Mouse (Mus musculus) layer of hippocampus, adult 9-10 months (tissue): ENCODE data around the gene Pycard.
A peak's percentile ranks its signal among the peaks of the same experiment; 100 is the strongest.
"Not testable (repeated sequence)": the region's sequence is repeated elsewhere in the genome, so short reads cannot be mapped to it uniquely, and the experiment has no call there.

Experiments
- DNase-seq: peaks from one replicate; pipeline ENCODE4 v3.0.0; 2022; ENCODE audit warnings: low spot score

The Pycard gene

DNA sequence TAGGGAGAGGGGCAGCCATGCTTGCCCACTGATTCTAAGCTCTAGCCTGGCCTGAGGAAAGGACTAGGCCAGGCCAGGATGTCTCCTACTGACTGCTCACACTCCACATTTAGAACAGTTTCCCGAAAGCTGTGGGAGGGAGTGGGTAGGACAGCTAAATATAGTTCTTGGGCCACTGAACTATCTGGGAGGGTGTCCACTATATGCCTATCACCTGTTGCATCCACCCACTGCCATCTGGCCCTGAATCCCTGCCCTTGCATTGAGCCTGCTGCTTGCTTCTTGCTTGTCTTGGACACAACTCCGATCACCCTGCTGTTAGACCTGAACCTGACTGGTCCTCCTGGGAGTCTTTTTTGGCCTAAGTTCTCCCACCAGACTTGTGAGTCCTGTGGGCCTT lies 10.0 kb upstream of the Pycard start, which contains the start of gene Trim72:
Trim72 (plus strand) TSS at position 262 of the 400 bp plus-strand sequence.
- DNase-seq, result no peak

DNA sequence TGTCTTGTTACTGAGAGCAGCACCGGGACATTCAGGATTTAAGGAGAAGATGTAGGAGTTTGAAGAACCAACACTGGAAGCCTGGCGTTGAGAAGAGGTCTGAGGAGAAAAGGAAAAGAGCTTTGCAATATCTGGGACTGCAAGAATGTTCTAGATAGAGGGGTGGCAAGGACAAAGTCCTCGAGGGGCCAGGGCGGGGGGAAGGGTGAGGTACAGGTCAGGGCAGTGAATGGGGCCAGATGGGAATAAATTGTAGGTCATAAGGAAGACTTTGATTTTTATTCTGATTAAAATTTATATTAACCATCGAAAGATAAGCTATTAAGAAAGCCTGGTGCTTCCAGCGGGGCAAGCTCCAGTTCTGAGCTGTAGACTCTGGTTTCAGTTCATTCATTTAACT lies 9.4 kb upstream of the Pycard start:
- no peak for DNase-seq

DNA sequence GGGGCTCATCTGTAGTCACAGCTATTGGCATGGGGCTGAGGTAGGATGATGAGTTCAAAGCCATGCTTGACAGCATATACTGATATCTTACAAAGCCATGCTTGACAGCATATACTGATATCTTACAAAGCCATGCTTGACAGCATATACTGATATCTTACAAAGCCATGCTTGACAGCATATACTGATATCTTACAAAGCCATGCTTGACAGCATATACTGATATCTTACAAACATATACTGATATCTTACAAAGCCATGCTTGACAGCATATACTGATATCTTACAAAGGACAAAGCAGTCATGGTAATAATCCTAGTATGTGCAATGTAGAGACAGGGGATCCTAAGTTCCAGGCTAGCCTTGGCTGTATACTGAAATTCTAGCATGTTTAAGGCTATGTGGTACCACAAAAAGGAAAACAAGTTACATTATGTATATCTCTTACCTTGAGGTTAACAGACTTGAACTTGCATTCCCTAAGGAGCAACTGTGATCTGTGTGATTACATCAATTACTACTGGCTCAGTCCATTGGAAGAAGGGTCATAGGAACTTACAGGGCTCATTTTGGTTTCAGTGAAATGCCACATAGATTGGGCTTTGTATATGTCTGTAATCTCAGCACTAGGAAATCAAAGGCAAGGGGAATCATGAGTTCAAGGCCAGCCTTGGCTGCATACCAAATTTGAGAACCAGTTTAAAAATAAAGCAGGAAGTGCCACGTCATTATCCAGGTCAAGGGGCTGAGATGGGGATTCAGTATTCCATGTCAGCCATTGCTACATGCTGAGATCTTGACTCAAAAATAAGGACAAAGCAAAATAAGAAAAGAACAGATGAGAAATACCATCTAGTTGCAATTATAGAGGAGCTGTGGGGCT lies 6.6 kb upstream of the Pycard start:
- no peak for DNase-seq

DNA sequence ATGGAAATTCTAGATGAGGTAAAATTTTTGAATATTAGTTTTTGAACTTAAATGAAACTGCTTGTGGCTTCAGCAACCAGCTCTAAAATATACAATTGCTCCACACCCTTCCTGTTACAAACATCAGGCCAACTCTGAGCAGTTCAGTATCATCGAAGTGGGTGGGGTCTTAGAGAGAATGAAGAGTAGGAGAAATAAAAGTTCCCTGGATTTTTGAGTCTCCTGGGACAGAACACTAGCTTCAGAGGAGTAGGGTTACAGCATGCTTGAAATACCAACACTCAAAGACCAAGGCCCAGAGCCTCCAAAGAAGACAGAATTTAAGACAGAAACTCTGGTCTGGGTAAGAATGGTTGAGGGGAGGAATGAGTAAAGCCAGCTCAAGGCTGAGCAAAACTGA lies 5.8 kb upstream of the Pycard start:
- no peak for DNase-seq

DNA sequence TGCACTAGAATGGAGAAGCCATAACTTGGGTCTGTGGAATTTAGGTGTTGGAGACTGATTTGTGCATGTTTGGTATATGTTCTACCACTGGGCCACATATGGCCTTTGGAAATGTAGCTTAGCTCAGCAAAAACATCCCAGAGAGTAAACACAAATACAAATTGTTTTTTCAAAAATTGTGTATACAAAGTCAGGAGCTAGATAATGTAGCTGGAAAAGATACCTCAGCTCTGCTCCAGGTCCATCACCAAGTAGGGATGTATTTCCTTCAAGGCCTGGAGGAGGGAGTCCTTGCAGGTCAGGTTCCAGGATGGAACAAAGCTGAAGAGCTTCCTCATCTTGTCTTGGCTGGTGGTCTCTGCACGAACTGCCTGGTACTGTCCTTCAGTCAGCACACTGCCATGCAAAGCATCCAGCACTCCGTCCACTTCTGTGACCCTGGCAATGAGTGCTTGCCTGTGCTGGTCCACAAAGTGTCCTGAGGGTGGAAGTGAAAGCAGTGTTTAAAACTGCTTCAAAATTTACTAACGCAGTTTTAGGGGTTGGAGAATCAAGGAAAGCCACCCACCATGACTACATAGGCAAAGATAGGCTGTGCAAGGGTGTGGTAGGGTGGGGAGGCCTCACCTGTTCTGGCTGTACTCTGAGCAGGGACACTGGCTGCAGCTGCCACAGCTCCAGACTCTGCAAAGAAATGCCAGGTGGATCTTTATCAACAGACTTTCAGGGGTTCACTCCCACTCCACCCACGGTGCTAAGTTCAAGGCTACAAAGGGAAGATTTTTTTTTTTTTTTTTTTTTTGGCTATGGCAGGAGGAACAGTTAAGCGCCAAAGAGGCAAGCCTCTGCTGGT lies 953 bp downstream of the Pycard start:
- DNase-seq, result no peak

DNA sequence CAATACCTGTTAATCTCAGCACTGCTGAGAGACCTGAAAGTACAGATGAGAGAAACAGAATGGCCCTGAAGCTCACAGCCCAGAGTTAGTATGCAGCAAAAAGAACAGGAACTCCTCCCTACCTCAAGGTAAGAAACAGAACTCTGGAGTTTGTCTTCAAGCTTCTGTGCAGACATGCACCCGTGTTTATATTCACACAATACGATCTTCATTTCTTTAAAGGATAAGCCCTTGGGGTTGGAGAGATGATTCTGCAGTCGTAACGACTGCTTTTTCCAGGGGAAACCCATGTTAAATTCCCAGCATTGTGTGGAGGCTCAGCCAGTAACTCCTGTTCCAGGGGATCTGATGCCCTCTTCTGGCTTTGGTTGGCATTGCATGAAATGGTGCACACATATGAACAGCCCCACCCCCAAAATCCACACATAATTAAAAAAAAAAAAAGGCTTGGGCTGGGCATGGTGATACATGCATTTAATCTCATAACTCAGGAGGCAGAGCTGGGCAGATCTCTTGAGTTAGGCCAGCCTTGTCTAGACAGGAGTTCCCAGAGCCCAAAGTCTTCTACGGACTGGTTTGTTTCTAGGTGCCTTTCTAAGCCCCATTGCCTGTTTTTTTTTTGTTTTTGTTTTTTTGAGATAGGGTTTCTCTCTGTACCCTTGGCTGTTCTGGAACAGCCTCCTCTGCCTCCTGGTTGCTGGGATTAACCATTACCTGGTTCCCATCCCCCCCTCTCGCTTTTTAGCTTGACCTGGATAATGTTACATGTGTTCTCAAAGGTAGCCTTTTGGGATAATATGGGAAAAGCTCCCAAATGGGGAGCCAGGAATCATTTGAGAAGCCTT lies 1.8 kb downstream of the Pycard start:
- peak; percentile 65 for DNase-seq

DNA sequence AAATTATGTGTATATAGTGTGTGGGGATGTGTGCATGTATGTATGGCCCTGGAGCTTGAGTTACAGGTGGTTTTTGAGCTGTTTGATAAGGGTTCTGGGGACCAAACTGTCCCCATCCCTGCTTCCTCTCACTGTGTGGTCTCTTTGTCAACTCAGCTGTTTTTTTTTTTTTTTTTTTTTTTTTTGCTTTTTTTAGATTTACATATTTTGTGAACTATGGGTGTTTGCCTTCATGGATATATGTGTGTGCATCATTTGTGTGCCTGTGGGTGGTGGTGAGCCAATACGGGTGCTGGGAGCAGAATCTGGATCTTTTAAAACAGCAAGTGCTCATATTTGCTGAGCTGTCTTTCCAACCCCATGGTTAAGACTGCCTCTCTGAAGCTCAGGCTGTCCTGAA lies 4.8 kb downstream of the Pycard start:
- DNase-seq, result no peak

DNA sequence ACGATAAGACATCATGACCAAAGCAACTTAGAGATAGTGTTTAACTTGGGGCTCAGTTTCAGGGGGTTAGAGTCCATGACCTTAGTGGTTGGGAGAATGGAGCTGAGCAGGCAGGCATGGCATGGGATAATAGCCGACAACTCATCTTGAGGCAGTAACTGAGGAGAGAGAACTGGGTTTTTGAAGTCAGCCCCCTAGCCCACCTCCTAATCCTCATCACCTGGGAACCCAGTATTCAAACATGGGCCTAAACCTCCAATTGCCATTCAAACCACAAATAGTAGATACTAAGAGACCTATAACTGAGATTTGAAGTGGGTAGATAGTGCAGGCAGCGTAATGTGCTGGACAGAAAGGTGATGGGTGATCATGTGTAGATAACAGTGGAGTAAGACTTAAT lies 13.1 kb downstream of the Pycard start:
- no peak for DNase-seq

DNA sequence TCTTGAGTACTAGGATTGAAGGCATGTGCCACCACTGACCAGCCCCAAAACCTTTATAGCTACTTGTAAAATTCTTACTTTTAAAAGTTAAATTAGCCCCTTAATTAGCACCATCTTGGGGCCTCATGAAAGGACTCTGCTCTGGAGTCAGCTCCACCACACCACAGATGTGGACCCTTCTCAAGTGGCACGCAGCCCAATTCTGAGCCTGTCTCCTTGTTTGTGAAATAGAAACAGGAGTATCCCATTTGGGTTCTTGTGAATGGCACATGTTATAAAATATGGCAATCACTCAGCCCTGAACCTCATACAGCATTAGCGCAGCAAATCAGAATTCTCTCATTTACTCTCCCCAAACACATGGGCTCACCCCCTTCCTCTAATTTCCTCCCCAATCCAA lies 14.8 kb downstream of the Pycard start:
- DNase-seq, result no peak

DNA sequence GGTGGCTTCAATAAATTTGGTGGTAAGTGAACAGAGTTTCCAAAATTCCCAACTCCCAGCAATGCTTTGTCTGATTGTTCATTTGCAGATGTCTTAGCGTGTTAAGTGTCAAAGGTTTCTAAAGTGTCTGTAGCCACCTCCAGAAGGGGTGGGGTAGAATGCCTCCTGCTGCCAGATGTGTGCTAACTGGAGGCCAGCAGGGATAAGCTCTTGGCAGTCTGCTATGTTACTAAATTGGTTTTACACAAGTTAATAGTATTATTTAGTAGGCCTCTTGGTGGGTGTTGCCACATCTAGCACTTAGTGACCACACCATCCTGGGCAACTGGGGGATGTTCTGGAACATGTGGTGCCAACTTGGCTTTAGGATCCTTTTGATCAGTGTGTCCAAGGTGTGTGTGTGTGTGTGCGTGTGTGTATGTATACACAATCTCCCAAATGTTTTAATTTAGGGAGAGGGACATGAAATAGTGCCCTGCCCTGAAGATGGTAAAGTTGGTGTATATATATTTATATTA lies 19.2 kb downstream of the Pycard start:
- DNase-seq, result no peak

DNA sequence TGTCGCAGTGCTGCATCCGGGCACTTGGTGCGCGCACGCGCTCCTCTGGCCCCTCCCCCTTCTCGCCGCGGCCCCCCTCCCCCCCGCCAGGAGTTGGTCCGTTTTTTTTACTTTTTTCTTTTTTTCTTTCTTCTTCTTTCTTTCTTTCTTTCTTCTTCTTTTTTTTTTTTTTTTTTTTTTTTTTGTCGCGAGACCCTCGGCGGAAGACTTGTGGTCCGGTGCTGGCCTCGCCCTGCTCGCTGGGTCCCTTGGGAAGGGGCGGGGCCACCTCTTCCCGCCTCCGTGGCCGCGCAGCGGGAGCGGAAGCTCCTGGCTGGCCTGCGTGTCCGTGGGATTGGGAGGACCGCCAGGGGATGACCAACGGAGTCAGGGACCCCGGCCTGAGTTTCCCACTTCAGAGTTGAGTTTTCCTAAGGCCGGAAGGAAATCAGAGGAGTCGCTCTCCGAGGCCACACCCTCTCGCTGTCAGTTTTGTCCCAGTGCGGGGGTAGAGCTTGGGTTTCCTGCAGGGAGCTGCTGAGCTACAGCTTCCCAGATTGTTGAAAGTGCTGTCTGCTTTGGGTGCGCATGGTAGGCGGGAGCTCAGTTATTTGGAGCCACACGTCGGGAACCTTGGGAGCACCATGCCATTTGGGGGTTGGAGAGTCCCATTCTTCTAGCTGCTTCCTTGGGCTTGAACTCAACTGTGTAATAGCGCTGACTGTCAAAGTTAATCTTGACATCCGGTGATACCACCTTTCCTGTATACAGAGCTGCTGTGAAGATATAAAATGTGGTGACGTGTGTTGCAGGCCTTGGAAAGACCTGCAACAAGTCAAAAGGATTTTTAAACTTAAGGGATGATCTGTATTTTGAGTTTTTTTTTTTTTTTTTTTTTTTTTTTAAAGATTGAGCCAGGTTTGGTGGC lies 25.5 kb downstream of the Pycard start:
- DNase-seq, result no peak

DNA sequence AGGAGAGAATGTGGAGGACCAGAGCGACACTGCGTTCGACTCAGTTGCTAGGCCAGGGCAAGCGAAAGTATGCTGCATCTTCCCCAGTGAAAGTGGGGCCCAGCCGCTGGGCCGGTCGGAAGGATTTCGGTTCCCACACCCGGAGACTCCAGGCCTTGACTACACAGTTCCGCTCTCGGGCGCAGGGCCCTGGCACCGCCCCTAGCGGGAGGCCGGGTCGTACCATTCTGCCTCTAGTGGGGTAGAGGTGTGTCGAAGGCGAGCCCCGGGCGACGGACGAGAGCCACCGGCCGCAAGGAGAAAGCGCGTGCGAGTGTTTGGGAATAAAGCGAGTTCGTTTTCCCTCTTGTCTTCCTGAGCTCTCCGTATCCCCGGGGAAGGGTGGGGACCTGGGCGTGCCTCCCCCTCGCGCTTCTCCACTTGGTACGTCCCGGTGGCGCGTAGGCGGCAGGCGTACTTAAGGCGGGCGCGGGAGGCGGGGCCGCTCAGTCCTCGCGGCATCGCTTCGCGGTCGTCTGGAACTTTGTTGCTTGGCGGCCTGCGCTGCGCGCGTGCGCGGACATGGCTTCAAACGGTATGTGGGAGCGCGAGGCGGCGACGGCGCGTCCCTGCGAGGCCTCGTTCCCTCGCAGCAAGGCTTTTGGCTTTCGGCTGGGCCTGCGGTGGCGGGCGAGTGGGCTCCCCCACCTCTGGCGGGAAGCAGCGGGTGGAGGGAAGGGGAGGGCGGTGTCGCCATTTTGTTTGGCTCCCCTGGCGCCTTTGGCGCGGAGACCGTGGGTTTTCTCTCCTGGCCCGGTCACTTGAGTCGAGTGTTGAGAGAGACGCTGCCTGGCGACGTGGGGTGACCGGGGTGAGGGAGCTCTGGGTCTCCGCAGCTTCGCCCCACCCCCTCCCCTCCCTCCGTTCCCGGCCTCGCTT lies 26.4 kb downstream of the Pycard start, which contains the start of gene Fus:
Fus (plus strand) TSS at position 454 of the 918 bp plus-strand sequence.
- DNase-seq, result peak; percentile 94

DNA sequence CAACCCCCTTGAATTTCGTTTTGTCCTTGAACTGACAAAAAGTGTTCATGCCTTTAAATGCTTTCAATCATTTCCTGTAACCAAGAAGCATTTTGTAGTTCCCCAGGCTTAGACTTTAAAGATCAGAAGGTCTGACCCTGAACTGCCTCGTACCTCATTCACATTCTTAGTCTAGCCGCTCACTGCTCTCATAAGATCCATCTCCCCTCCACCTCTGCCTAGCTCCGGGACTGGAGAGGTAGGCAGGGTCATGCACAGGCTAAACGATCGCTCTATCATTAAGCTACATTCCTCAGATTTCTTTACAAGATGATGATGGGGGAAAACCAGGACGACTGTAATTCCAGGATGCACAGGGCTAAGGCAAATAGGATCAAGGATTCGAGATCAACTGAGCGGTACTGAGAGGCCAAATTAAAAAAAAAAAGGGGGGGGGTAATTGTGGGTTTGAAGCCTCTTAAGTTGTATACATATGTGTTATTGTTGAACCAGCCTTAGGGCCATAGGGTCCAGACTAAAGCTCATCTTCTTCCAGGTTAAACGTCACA lies 27.2 kb downstream of the Pycard start:
- no peak for DNase-seq

DNA sequence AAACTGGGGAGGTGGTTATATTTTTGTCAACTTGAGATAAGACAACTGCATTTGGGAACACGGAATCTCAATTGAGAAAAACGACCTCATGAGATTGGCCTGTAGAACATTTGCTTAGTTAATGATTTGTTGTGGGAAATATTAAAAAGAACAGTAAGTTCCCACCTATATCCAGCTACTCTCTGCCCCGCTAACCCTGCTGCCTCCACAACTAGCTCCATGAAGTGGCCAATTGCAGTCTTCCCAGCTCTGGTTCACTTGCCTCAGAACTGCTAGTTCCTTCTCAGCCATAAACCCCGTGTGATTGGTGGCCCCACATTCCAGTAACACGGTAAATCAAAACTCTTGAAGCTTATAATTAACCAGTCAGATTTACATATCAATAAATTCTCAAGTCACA lies 34.3 kb downstream of the Pycard start:
- DNase-seq, result no peak

DNA sequence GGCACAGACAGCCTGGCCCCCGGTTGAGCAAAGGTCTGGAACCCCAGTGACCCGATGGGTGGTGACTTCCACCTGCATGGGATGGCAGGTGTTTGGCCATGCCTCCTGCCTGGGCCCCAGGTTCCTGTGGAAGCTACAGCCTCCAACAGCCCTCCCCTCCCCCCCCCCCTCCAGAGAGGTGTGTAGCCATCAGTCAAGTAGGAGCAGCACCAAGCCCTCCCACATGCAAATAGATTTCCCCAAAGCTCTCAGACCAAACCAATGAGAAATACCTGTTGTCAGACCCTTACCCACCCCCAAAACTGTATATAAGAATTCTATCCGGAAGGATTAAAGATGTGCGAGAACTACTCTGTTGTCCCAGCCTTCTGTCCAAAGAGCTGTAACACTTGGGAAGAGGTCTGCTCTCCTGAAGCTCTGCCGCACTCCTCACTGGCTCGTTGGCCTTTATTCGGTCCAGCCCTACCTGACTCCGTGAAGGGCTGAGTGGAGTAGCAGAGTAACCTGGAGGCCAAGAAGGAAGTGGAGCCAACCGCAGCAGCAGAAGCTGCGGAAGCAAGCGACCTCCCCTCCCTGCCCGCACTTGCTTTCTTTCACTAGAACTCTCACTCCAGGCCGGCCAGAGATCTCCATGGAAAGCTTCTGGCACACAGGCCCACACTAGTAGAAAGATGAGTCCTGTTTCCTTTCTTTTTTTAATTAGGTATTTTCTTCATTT lies 40.6 kb downstream of the Pycard start:
- no peak for DNase-seq

DNA sequence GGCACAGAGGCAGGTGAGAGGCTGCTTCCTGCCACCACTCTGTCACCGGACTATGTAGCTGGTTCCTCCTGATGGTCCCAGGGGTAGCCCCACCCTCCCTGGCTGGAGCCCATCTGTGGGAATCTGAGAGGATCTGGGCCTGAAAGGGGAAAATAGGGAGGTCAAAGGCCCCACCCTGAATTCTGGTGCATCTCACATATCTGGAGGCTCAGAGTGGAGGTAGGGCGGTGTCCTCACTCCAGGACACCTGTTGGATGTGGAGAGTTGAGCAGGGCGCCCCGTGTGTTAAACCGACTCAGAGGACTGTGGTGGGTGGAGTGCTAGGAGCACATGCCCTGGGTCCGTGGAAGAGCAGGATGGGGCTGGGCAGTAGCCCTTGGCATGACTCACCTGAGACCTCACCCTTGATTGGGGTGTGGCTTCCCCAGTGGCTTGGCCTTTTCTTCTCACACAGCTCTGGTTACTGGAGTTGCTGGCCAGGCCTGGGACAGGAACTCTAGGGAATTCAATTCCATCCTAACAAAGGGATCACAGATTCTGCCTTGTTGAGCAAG lies 47.1 kb downstream of the Pycard start, which contains the start of gene Prss36:
Prss36 (minus strand) TSS at position 256 of the 554 bp plus-strand sequence.
- no peak for DNase-seq

DNA sequence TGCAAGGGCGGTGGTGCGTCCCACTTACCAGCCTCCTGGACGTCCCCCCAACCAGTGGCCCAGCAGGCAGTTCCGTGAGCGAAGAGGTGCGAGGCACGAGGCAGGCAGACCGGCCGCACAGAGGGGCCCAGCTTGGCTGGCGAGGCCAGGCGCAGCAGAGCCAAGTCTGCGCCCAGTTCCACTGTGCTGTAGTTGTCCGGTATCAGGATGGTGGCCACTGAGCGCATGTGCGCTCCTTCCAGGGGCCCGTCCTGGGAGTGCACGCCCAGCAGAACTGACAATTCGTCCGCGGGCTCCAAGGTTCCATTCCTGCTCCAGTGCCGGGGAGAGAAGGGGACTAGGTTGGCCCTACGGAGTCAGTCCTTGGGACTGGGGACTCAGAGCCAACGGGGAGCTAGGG lies 49.1 kb downstream of the Pycard start:
- no peak for DNase-seq

DNA sequence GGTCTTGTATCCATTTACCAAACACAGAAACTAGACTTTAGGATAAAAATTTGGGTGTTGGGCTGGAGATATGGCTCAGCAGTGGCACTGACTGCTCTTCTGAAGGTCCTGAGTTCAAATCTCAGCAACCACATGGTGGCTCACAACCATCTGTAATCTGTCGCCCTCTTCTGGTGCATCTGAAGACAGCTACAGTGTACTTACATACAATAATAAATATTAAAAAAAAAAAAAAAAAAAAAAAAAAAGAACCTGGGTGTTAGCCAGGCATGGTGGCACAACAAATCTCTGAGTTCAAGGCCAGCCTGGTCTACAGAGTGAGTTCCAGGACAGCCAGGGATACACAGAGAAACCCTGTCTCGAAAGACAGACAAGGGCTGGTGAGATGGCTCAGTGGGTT lies 51.6 kb downstream of the Pycard start:
- DNase-seq, result not testable (repeated sequence)
